Mouse (Mus musculus): ENCODE measurements at regions not wholly inside any gene's neighbourhood (a gene's known extent, or its start where the extent isn't known, plus 50 kb on each side); places are given as distances from the start of the nearest gene placed in this dataset.
A peak's percentile ranks its signal among the peaks of the same experiment; 100 is the strongest.

DNA sequence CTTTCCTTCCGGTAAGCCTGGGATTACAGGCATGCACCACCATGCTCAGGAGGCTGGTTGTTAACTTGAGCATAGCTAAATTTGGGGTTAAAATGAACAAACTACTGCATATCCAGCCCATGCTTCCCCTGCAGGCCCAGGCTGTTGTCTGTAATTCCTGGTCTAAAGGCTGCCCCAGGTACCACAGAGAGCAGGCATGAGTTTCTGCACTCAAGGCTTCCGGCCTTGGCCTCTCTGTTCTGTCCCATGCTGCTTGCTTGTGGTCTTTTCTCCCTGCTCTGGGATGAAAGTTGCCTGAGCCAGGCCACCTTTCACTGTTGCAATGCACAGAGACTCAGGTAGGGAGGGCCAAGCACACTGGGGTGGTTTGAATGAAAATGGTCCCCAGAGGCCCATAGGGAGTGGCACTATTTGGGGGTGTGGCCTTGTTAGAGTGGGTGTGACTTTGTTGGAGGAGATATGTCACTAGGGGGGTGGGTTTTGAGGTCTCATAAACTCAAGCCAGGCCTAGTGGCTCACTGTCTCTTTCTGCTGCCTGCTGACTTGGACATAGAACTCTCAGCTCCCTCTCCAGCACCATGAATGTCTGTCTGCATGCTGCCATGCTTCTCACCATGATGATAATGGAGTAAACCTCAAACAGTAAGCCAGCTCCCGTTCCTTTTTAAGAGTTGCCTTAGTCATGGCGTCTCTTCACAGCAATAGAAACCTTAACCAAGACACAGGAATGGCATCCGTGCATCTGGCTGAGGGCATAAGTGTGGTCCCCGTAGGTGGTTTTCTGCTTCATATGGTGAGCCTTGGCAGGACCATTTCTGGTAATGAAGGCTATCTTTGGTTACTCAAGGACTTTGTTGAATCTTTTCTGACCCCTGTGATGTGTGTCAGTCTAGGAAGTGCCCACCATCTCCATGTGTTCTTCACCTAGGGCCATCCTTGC, 86.7 kb upstream of the Zfp366 start:
- DNase-seq (ENCODE audit: low read depth, low spot score): no peak

DNA sequence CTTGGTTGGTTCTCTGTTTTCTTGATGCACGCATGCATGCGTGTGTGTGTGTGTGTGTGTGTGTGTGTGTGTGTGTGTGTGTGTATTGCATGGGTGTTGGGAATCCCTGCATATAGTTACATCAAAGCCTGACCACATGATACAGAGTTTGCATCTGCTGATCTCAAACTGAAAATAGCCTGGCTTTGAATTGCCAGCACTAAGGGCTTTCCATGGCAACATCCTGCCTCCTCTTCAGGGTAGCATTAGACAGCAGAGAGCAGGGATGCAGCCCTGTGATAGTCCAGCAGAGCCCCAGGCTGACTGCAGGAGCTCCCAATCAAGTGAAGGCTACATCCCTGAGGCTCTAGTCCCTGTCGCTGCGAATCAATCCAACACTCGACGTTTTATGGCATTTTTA, 87.8 kb upstream of the Zfp366 start:
- no peak for DNase-seq (ENCODE audit: low read depth, low spot score)

DNA sequence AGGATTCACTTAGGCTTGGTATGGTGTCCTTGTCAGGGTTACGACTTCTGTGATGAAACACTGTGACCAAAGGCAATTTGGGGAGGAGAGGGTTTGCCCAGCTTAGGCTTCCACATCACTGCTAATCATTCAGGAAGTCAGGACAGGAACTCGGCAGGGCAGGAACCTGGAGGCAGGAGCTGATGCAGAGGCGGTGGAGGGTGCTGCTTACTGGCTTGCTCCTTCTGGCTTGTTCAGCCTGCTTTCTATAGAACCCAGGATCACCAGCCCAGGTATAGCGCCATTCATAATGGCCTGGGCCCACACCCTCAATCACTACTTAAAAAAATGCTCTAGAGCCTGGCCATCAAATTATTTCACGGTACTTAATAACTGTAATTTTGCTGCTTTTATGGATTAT, 89.6 kb upstream of the Zfp366 start:
- no peak for DNase-seq (ENCODE audit: low read depth, low spot score)

DNA sequence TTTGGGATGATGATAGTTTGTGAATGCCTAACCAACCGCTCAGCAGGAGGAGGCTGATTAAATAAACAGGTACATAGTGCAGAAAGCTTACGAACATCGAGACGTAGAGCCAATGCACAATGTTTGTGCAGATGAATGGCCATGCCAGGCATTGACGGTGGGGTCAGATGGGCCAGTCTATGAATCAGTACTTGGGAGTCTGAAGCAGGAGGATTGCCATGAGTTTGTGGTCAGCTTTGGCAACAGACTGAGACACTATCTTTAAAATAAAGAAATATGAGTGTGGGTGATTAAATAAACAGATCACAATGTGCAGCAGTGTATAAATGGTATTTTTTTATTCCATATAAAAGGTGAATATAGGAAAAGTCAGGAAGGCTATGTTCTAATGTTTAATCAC, 90.4 kb upstream of the Zfp366 start:
- no peak for DNase-seq (ENCODE audit: low read depth, low spot score)

DNA sequence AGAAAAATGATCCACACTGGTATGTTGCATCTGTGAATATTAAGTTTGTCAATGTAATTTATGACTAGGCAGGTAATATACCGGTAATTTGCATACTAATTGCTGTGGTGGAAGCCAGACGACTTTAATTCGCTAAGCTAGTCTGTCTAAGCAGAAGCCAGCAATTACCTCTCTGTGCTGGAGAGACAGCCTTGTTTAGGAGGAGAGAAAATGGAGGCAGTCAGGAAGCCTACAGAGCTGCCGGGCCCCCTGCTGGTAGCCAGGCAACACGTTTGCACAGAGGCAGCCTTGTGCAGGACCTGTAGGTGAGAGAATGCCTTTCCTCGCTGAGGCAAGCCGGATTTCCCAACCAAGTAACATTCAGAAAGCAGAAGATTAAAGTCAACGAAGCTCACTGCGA, 91.4 kb upstream of the Zfp366 start:
- peak; percentile 65 for DNase-seq (ENCODE audit: low read depth, low spot score)

DNA sequence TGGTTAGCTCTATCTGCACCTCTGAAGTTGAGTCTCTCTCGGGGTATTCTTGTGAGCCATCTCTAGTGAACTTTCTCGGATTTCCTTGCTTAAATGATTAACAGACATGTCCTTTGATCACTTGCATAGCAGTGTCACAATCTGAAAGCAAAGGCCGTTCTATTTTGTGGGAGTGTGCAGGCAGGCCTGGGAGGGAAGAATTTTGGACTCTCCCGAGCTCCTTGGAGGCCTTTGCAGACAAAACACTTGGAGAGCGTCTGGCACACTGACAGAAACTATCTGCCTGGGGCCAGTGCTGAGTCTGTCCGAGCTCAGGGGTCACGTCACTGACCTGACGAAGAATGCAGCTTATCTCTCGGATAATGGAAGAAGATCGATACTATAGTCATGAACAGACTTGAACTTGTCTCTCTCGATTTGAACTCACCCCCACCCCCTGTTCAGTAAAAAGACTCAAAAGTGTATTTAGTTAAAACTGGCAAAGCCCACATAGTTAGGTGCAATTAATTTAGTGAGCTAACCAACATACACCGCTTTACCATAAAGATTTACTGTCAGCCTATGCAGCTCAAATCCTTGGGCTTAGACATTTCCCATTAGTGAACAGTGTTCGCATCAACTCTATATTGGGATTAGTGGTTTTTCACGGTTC, 92.2 kb upstream of the Zfp366 start:
- no peak for DNase-seq (ENCODE audit: low read depth, low spot score)

DNA sequence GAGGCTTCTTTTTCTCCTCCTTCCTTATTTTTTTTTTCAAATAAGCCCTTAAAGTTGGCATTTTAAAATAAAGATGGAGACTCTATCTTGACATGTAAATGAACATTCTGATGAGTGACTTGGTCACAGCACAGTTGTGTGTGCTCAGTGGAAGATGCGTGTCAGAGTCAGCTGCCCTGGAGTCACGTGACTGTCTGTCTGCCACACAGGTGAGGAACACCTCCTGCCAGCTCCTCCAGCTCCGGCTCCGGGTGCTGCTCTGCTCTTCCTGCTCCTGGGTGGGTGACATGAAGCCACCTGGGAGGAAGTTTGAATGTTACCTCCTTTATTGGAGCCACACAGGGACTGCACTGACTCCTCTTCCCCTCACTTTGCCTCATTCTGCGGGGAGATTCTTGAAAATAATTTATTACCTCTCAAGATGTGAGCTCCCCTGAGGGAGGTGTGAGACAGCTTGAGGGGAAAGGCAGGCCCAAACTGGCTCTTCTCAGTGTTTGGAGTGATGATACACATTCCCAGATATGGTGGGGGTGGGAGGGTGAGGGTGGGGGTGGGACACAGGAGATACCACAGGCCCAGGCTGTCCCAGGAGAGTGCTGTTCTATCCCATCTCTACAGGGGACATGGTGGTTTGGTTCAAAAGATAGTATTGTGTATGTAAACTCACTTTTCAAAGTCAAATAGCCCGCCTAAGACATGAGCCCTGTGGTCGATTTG, 92.9 kb upstream of the Zfp366 start:
- DNase-seq (ENCODE audit: low read depth, low spot score): no peak

DNA sequence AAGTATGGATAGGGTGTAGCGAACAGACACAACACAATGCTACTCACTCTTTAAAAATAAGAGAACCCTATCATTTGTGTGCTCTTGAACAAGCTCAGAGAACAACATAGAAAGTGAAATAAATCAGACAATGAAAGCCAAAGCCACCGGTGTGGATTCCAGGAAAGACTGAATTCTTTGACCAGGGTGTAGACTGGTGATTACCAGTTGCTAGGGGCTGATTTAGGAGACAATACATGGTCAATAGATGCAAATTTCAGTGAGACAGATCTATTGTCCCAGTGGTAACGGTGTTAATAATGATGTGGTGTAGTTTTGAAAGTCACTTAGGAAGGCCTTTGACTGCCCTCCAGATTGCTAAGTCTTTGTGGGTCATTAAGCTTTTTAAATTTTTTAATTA, 94.3 kb upstream of the Zfp366 start:
- no peak for DNase-seq (ENCODE audit: low read depth, low spot score)

DNA sequence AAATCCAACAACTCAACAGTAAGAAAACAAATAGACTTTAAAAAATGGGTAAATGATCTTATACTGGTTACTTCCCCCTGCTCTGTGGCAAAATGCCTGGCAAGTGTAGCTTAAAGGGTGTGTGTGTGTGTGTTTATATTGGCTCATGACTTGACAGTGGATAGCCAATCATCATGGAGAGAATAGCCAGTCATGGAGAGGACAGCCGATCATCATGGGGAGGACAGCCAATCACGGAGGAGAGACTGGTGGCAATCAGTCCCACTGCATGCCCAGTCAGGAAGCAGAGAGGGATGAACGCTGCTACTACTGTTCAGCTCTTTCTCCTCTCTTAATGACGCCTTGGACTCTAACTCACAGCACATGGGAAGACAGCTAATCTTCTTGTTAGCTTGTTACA, 96.3 kb upstream of the Zfp366 start:
- DNase-seq (ENCODE audit: low read depth, low spot score): no peak

DNA sequence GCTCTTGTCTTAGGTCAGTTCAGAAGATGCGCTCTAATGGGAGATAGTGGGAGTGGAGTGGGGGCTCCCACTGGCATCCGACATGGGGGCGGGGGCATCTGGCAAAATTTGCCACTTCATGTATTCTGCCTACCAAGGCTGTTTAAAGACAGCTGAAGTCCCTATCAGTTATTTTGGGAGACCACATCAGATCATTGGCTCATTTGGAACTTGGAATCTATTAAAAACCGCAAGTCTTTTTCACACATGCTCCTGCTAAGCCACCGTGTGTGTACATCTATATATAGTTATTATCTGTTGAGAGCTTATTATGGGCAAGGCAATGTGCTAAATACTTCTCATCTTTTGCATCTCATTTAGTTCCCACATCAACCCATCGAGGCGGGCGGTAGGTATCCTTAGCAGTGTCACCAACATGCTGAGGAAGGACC, 95.0 kb upstream of the 1700024P04Rik start:
- no peak for DNase-seq (ENCODE audit: low read depth, low spot score)

DNA sequence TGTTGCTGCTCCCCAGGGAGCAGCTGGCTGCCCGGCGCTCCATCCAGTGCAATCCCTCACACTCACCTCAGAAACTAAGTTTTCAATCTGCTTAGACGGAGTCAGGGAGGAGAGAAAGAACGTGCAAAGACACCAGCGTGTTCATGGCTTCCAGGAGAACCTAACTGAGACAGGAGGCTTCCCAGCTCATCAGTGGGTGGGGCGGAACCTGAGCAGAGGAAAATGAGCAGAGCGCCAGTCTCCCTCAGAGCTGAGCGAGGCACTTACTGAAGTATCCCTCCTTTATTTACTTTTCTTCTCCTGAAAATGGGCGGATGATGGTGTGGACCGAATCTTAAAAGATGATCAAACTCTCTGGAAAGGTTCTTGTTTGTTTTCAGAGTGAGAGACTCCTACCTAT, 94.3 kb upstream of the 1700024P04Rik start:
- DNase-seq (ENCODE audit: low read depth, low spot score): no peak

DNA sequence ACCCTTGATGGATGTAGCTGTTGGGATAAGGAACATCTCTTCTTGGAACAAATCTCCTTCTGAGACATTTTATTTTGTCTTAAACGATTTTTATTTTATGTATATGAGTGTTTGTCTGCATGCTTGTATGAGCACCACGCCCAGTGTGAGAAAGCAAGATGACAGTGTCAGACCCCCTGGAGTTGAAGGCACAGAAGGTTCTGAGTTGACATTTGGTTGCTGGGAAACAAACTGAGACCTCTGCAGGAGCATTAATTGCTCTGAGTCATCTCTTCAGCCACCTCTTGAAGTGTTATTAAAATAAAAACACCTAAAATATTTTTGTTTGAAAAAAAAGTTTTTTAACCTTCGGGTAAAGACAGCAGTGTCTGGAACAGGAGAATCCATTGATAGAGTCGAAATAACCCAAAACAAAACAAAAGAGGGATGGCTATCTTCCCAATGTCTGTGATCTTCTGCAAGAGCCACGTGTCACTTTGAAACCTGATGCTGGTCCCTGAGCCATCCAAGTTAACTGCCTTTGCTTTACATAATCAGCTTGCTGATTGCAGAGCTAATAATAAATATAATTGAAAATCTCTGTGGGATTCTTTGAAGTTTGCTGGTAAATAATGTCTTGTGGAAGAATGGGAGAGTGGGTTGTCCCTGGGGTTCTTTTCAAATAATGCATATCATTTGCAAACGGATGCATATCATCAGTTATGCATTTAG, 92.8 kb upstream of the 1700024P04Rik start:
- DNase-seq (ENCODE audit: low read depth, low spot score): no peak

DNA sequence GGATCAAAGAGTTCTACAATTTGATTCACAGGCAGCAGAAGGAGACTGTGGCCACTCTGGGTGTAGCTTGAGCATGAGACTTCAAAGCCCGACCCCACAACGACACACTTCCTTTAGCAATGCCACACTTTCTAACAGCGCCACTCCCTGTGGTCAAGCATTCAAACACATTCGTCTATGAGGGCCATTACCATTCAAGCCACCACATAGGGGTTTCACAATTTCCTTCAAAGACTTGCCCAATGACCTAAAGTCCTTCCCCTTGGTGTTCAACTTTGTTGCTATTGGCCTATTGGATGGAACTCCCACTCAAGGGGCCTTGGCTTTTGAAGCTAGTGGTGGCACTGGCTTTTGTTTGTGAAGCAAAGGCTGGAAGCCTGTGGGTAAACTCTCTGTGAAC, 91.1 kb upstream of the 1700024P04Rik start:
- no peak for DNase-seq (ENCODE audit: low read depth, low spot score)

DNA sequence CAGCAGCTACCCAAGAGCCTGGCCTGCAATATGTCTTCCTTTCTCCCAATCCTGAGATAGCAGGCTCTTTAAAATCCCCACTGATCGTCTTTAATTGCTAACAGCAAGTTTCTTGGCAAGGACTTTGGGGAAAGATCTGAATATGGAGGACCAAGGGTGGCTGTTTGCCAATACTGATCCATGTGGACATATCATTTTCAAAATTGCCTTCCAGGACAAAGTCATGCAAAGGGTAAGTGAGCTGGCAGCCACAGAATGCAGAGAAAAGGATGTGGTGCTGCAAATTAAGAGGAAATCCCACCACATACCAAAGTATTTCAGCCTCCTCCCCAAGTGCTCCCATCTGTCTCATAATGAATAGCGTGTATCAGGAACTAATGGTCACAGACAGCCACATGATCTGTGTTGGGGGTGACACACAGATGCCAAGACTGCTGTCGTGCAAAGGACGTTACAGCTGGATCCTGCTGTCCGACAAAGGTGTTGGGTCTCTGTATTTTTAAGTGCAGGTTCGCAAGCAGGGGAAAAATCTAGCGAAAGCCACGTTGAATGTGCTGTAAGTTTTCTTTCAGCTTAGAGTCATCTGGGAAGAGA, 87.6 kb upstream of the 1700024P04Rik start:
- no peak for DNase-seq (ENCODE audit: low read depth, low spot score)

DNA sequence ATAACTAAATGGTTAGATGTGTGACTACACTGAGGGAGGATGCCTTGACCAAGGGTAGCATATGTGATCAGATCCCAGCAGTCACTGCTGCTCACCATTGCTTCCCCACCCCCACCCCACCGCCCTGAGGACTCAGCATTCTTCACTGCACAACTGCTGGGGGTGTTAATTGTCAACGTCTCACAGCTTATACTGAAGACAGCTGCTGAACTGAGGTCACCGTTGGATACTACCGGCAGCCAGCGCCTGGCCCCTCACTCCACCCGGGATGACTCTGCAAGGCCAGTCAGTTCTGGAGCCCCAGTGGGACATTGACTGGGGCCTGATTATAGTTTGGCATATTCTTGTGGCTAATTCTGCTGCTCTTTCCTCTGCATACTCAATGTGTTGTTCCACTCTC, 87.0 kb upstream of the 1700024P04Rik start:
- no peak for DNase-seq (ENCODE audit: low read depth, low spot score)

DNA sequence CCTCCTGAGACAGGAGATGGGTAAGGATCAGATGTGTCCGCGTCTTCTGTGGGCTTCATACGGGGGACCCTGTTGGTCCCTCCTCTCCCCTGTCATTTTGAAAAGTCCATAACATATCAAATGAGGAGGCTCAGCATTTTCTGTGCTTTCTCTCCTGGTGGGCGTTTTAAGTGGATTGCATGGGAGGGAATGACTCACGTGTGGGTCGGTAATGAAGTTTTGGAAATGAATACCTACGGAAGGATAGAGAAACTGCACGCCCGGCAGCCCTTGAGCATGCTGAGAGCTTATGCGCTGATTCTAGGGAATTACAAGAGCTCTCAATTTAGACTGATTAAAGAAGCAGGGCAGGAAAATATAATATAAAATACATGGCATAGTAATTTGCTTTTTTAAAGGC, 85.4 kb upstream of the 1700024P04Rik start:
- DNase-seq (ENCODE audit: low read depth, low spot score): no peak

DNA sequence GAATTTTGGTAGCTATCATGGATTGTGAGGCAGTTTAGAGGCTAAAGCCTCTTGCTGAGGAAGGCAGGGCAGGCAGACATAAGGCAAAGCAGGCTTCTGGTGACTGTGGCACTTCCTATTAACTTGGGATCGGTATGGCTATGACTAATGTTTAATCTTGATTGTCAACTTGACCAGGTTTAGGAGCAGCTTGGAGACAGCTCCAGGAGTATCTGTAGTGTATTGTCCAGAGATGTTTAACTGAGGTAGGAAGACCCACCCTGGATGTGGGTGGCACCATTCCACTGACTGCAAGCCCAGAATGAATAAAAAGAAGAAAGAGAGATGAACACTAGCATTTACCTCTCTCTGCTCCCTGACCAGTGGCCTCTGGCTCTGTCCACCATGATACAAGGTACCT, 83.1 kb upstream of the 1700024P04Rik start:
- no peak for DNase-seq (ENCODE audit: low read depth, low spot score)

DNA sequence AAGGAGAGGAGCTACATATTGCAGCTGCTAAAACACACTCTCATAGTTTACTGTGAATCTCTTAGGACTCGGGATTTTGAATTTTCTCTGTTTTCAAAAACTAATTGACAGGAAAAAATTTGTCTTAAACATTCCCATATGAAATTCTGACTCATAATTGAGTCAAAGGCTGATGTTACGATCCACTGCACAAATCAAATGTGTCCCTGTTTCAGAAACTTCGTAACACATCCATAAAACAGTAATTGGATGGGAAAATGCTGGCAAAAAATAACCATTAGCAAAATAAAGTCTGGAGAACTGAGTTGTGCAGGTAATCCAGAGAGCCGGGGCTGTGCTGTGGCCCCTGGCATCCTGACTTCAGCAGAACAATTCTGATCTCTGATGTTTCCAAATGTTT, 79.1 kb upstream of the 1700024P04Rik start:
- no peak for DNase-seq (ENCODE audit: low read depth, low spot score)

DNA sequence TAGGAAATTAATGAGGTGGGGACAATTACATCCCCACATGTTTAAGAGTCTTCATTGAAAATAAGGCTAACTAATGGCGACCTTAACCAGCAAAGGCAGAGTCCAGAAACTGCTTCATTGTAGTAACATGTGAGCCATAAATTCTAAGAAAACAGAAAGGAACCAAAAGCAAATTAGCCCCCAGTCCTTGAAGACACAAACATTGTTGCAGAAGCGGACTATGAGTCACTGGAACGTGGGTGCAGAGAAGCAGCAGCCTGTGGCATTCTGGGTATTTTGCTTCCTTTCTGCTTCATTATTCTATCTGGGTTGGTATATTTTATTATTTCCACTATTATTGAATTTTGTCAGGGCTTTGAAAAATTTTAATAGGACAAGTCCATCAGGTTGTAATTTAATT, 78.6 kb upstream of the 1700024P04Rik start:
- no peak for DNase-seq (ENCODE audit: low read depth, low spot score)

DNA sequence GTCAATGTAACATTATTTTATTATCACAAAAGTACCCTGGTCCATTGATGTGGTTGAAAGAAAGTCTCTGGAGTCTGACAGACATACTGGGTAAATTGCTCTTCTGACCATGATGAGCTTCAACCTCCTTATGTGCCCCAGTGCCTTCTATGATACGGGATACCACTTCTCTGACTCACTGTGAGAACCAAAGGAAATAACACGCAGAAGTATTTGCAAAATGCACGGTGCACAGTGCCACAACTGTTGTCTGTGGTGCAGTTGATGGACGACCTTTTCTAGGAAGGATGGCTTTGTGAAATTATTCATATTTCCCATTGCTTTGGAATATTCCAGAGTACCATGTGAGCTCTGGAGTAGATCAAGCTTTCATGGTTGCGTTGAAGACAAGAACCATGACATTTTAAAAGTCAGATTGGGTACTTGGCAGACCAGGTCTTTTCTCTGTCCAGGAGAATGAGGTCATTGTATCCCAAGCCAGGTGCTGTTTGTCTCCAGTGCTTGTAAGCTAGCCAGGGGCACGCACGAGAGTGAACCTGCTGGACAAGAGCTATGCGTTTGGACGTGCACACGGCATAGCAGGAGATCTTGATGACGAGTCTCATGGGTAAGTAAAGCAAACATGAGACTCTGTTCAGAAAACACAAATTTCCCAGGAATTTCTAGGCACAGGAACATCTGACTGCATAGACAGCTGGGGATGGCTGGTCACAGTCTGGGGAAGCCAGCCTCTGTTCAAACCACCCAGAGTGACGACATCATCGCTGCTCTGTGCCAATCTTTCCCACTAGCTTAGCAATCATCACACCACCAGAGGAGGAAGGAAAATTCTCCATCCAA, 74.0 kb upstream of the 1700024P04Rik start:
- no peak for DNase-seq (ENCODE audit: low read depth, low spot score)

DNA sequence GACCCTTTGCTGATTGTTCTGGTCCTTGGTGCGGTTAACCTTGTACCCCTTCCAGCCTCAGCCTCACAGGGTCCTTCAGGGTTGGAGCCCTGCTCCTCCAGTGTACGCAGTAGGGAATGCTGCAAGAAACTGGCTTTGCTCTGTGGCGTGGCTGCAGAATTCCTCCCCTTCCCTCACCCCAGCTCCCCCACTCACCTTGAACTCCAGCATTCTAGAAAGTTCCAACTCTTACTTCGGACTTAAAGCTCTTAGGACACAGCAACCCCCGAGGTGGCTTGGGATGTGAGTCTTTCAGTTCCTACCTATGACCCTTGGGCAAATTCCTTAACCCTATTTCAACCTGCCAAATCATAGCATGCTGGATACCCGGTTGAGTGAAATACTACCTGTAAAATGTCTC, 73.3 kb upstream of the 1700024P04Rik start:
- no peak for DNase-seq (ENCODE audit: low read depth, low spot score)

All from WW6 (cell line).